Mouse (Mus musculus) embryo, embryonic 10 days (tissue): ENCODE measurements at regions not wholly inside any gene's neighbourhood (a gene's known extent, or its start where the extent isn't known, plus 50 kb on each side); places are given as distances from the start of the nearest gene placed in this dataset.

Source experiments
- DNase-seq: peaks from one replicate; pipeline ENCODE4 v3.0.0-alpha.2; 2015; ENCODE audit warnings: low spot score

DNA sequence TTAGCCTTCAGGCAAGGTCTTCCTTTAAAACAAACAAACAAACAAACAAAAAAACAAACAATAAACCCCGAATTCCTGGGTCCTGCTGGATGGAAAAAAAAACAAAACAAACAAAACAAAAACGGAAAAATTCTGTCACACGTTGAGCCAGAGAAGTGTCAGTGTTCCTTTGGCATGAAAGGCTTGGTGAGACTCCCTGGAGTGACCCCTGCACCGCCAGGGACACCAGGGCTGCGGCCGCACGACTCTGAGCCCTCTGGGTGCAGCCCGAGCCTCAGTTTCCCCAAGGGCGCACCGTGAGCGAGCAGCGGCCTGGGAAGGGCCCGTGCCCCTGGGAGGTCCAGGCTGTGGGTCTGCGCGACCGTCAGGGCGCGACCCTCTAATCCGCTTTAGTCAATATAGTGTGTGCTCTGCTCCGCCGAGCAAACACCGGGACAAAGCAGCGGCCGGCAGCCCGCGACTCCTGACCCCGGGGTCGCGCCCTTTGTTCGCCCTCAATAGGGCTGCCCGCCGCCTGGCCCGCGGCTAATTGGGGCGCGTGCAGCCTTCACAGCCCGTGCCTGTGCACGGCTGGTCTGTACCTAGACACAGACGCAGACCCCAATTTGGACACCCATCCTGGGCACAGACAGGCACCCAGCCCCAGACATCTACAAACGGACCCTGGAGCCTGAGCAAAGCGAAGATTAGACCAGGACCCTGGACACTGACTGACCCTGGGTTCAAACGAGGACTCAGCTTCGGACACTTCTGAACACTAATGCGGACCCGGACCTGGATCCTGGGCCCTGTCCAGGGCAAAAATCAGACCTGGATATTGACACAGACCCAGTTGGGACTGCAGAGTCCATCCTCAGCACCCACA lies 74.0 kb upstream of the Ppara start:
- peak; percentile 84 for DNase-seq

- no peak for DNase-seq
Observed at GRCm38 (mm10) chr15:85661393-85661690, 73.4 kb upstream of the Ppara start.

DNA sequence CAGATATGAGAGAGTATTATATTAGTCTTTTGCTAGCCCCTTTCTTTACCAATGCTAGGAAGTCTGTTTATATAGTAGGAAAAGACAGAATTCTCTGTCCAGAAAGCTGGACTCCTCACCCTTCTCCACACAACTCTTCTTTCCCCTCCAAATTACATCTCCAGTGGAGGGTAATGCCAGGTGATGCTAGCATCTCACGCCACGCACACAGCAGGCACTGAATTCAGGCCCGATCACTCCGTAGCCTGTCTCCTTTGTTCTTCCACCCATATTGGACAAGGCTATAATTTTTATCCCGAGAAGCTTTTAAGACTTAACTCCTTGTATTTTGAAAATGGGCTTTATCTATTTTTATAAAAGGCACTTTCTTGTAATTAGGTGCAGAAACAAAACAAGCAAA lies 73.0 kb upstream of the Ppara start:
- no peak for DNase-seq

- no peak for DNase-seq
Observed at GRCm38 (mm10) chr15:85662271-85662670, 72.5 kb upstream of the Ppara start.

- no peak for DNase-seq
Observed at GRCm38 (mm10) chr15:85662673-85663072, 72.1 kb upstream of the Ppara start.

GRCm38 (mm10) chr15:85663757-85664431 lies 70.9 kb upstream of the Ppara start:
- no peak for DNase-seq

DNA sequence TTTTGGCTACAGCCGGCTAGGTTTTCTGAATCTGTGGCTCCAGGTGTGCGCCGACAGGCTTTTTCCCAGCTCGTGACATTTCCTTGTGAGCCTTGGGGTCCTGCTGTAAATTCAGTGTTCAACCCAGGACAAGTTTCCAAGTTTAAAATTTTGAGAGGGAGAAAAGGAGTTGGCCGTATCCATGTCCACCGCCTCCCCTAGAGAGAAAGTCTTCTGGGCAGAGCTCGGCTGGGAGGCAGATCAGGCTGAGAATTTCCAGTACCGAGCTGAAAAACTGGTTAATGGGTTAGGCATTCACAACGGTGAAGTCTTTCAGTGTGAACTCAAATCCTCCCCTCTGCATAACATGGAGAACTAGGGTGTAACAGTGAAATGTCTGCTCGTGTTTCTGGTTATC lies 70.4 kb upstream of the Ppara start:
- DNase-seq: no peak

- DNase-seq: no peak
Observed at GRCm38 (mm10) chr15:85665181-85665821, 69.5 kb upstream of the Ppara start.

- no peak for DNase-seq
Observed at GRCm38 (mm10) chr15:85666496-85666895, 68.3 kb upstream of the Ppara start.

DNA sequence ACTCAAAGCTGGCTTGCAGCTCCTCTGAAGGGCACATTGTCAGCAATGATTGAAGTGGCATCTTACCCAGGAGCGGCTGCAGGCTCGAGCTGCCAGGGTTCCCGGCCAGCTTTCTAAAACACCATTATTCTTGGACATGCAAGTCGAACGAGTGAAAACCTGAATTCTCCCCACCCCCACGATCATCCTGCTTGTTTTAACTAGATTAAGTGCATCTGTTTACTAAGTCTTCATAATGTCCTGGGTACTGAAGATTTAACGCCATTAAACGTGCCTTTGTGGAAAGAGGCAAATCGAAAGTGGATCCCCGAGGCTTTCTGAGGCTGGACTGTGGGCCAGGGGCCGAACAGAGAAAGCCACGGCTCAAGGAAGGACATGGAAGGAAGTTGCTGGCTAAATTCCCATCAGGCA lies 67.4 kb upstream of the Ppara start:
- no peak for DNase-seq

DNA sequence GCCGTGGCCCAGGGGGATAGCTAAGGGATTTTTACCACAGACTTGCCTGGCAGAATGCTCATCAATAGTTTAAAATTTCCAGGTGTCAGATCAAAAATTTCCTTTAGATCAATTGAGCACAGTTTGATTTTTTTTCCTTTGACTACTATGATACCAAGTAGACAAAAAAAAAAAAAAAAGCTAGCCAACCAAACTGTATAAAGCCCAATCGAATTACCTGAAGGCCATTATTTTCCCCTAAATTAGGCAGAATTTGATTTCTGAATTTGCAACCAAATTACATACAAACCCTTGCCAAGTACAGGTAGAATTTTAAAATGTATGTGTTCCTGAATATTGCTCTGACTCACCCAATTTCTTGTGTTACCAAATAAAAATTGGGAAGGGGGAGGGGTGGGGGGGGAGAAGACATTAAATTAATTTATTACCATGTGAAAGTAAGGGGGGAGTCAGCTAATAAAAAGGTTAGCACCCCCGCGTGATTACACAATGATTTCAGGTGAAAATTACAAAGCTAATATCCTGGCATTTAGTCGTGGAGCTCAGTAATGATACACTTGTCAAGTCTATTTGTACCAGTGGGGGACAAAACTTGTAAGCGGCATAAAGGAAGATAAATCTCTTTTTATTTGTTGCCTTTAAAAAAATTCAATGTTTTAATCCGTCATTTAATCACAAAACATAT lies 66.7 kb upstream of the Ppara start:
- no peak for DNase-seq

DNA sequence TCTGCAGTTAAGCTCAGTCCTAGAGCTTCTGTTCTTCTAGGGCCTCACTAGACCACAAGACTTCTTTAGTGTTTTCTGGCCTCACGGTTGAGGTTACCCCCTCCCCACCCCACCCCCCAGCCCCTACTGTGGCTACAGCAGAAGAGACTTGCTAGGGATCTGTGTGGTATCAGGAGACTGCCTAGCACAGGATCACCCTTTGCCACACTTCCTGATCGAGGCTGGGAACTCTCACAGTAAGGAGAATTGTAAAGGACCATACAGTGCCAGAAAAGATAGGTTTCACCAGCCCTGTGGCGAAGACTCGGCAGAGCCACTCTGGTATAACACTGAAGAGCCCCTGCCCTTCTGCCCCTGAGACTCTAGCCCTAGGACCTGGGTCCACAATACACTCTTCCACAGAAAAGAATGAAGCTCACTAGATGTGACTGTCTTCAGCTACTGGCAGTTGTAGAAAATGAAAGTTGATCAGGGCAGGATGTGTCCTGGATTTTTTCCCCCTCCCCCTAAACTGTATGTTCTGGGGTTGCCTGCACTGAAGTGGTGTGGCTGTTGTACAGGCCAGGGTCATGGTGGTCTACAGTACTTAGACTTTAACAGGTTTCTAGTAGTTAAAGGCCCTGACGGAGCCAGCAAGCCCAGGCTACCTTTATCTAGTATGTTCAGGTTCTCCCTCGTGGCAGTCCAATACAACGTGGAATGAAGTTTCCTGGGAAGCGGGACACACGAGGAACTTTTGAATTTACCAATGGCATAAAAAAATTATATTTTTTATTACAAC lies 65.7 kb upstream of the Ppara start:
- DNase-seq: no peak

DNA sequence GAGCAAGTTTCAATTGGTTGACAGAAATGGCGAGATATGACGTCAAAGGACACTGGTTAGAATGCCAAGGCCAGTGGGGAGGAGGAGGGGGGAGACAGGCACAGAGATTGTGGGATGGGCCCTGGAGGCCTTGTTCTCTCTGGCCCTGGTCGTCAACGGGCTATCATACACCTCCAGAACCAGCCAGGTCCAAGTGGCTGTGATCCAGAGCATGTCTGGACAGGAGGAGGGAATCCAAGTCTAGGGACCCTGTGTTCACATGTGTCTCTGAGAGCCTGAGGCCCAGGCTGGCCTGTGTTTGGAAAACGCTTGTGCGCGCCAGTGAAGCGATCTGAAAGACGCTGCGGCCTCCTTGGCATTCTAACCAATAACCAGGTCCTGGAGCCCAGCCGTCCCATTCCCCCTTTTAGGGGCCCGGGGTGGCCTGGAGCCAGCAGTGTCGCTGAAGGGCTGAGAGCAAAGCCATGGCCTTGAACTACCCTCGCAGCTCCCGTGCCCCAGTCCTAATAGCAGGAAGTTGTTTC lies 65.1 kb upstream of the Ppara start:
- DNase-seq: no peak

DNA sequence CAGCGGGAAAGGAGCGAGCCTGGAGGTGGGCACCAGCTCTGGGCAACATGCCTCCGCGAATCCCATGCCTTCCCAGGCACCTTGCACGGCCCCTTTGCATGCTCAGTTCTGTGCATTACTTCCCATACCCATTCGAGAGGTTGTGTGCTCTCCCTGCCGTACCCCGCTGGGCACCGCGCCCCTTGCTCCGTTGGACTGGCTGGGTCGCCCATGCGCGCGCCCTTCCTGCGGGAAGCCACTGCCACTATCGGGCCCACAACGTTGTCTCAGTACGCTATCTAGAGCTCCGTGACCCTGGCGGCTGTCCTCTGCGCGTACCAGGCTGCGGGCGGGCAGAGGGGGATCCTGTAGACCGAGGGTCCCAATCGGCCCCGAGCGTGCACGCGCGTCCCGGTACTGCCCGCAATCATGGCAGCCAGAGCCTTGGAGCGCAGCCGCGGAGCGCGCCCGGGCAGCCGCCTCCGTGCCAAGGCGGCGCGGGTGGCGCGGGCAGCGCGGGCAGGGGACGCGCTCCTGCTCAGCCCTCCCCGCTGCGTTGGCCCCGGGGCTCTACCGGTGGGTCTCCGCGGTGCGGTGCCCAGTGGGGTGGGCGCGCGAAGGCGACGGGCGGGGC lies 64.5 kb upstream of the Ppara start:
- DNase-seq: peak; percentile 22

- DNase-seq: peak; percentile 30
Observed at GRCm38 (mm10) chr15:85670789-85671700, 63.7 kb upstream of the Ppara start.

DNA sequence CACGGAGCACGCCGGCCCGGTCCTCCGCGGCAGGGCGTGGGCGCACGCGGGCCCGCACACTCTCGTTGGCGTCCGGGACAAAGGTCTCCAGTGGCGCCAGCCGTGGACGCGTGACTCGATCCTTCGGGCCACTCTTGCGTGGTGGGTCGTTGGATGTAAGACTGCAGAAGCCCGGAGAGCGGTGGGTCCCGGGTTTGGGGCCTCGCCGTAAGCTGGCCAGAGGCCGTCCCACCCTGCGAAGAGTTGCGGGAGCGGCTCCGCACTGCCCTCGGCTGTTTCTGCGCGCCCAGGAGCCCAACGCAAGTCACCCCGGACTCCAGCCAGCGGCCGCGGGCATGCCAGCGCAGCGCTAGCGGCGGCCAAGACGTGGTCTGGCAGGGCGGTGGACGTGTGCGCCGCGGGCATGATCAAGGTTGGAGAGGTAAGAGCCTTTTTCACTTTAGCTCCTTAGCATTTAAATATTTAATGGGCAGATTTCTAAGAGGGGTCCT lies 63.0 kb upstream of the Ppara start:
- DNase-seq: peak; percentile 26

DNA sequence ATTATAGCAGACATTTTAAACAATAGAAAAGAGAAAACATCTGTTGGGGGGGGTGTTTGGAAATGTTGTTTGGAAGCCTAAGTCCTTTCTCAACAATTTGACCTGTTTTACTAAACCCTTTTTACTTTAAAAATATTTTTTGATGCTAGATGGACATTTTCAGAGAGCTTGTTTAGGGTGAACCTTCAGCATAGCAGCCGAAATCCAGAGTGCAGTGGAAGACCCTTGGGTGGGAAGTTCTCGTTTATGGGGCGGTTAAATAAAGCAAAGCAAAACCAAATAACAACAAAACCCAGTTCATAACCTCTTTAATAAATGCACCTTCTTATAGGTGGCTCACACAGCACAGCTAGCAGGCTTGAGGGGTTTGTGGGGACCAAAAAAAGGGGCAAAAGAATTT lies 62.4 kb upstream of the Ppara start:
- no peak for DNase-seq

- no peak for DNase-seq
Observed at GRCm38 (mm10) chr15:85672931-85673330, 61.9 kb upstream of the Ppara start.

- no peak for DNase-seq
Observed at GRCm38 (mm10) chr15:85673506-85673905, 61.3 kb upstream of the Ppara start.
